12 mouse cellular contexts compared by ENCODE assay signal in the genomic region with DNA sequence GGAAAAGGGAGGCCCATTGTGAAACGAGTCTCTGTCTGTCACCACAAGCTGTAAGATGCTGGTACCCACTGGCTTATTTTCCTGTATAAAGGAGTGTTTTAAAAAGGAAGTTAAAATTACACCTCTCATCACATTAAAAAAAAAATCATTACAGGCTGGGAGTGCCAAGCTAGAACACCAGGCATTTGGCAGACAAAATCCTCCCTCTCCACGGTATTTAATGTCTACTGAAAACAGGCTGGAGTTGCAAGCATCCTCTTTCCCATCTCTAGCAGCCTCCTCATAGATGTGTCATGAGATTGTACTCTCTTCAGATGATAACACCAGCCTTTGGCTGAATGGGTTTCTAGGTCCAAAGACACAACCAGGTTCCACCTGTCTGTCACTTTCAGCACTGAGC.
"Had no signal": no experiment of that assay in that cellular context is flagged by ENCODE, and none has a peak within 500 bp of the region (broad histone marks: within the 10 kb centered on the region; RNA-seq: fewer than 3 reads in every experiment).

No protein-coding gene starts in this region.

- DNase-seq: kidney, adult 18-20 months; kidney, postnatal 10 days; kidney, postnatal 4 days; lung, adult 2 months; lung, postnatal 36 days; thymus, postnatal 36 days had no signal

- H3K4me3 ChIP-seq: intestine, embryonic 15.5 days; layer of hippocampus, adult 2 months; limb, embryonic 10.5 days; liver, embryonic 15.5 days; midbrain, embryonic 13.5 days; stomach, embryonic 15.5 days had no signal

- H3K27ac ChIP-seq: intestine, embryonic 15.5 days; layer of hippocampus, adult 2 months; limb, embryonic 10.5 days; liver, embryonic 15.5 days; midbrain, embryonic 13.5 days; stomach, embryonic 15.5 days had no signal
